Mouse (Mus musculus) heart, embryonic 11.5 days (tissue): ENCODE data around the gene Trex1. TPM values are rescaled to one million over a fixed set of nuclear protein-coding genes. Genes with fewer than 3 reads are reported as not detected.
A peak's percentile ranks its signal among the peaks of the same experiment; 100 is the strongest.

ENCODE experiments used
- ATAC-seq: fragments of 200-750 bp; cut with Nextera tagmentation; replicated peaks from 2 replicates; pipeline ENCODE4 v1.8.0; 2017; ENCODE audit warnings: moderate library complexity; ENCODE audit not compliant: insufficient number of reproducible peaks, low FRiP score, low TSS enrichment
- H3K27ac ChIP-seq: fragments of 300-500 bp; sonication (generic); 2 replicates; pipeline ENCODE4 v1.5.1; 2014; ENCODE audit warnings: mild to moderate bottlenecking, low read depth, low read length
- H3K27me3 ChIP-seq: fragments of 300-500 bp; sonication (generic); 2 replicates; pipeline ENCODE4 v1.6.1; 2014; ENCODE audit warnings: mild to moderate bottlenecking, low read length, mixed read lengths; ENCODE audit not compliant: control insufficient read depth, insufficient read depth
- H3K36me3 ChIP-seq: fragments of 300-500 bp; sonication (generic); 2 replicates; pipeline ENCODE4 v1.6.1; 2014; ENCODE audit warnings: mild to moderate bottlenecking, low read length, moderate library complexity, mixed read lengths; ENCODE audit not compliant: control insufficient read depth, insufficient read depth
- H3K4me1 ChIP-seq: fragments of 300-500 bp; sonication (generic); 2 replicates; pipeline ENCODE4 v1.6.1; 2014; ENCODE audit warnings: low read length; ENCODE audit not compliant: control insufficient read depth, insufficient read depth
- H3K4me2 ChIP-seq: fragments of 300-500 bp; sonication (generic); 2 replicates; pipeline ENCODE4 v1.6.1; 2014; ENCODE audit warnings: mild to moderate bottlenecking, moderate library complexity
- H3K4me3 ChIP-seq: fragments of 300-500 bp; sonication (generic); 2 replicates; pipeline ENCODE4 v1.5.1; 2014; ENCODE audit warnings: low read depth, low read length
- H3K9ac ChIP-seq: fragments of 300-500 bp; sonication (generic); 2 replicates; pipeline ENCODE4 v1.6.1; 2014; ENCODE audit warnings: mild to moderate bottlenecking, low read depth, low read length, moderate library complexity
- H3K9me3 ChIP-seq: fragments of 300-500 bp; sonication (generic); replicated peaks from 2 replicates; pipeline ENCODE4 v1.6.1; 2016; ENCODE audit warnings: low read length; ENCODE audit not compliant: control insufficient read depth
- whole genome bisulfite sequencing: fragments of 180-500 bp; shearing (Covaris S2); extraction: QIAGEN DNeasy Blood & Tissue Kit; methylation state at CpG from one replicate; pipeline ENCODE4 v1.1.7; 2014; ENCODE audit not compliant: insufficient replicate concordance; 5-methylcytosine and 5-hydroxymethylcytosine counted together
- polyA plus RNA-seq: library from polyadenylated mRNA; unstranded; fragments of >200 nt; fragmentation: Nextera tagmentation; extraction: Ambion mirVana; gene quantifications from 2 replicates; pipeline ENCODE4 v1.2.1, GENCODE M21; 2014

Trex1 gene
- polyA plus RNA-seq, 1 experiment from 2014 or later: 5.7 TPM

DNA sequence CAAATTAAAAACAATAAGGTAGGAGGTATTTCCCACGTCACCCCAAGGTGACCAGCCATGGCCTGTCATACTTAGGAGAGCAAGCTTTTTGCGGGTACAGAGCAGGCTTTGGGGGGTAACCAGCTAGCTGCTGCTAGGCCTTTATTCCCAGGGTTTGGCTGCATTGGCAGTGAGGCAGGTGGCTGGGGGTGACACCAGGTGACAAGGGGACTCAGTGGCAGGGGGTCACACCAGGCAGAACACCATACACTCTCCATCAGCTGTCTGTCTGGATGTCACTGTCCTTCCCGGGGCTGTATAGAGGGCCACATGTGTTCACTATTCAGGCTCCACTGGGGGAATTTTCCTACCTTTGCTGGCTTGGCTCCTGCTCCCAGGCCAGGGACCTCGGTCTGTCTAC, 2.6 kb downstream of the Trex1 start:
- H3K36me3 ChIP-seq: peaks cover 18% of the 10 kb centered on the region
- H3K27me3 ChIP-seq: no peaks in the 10 kb centered on the region
- no peak overlapping the region for H3K27ac ChIP-seq
- H3K9me3 ChIP-seq: no peaks in the 10 kb centered on the region
- no peak overlapping the region for H3K4me2 ChIP-seq
- H3K4me1 ChIP-seq: peaks cover 21% of the 10 kb centered on the region
- no peak for ATAC-seq
- WGBS: 83% methylated on average over 4 of the region's 4 CpGs
- no peak overlapping the region for H3K9ac ChIP-seq
- no peak overlapping the region for H3K4me3 ChIP-seq

DNA sequence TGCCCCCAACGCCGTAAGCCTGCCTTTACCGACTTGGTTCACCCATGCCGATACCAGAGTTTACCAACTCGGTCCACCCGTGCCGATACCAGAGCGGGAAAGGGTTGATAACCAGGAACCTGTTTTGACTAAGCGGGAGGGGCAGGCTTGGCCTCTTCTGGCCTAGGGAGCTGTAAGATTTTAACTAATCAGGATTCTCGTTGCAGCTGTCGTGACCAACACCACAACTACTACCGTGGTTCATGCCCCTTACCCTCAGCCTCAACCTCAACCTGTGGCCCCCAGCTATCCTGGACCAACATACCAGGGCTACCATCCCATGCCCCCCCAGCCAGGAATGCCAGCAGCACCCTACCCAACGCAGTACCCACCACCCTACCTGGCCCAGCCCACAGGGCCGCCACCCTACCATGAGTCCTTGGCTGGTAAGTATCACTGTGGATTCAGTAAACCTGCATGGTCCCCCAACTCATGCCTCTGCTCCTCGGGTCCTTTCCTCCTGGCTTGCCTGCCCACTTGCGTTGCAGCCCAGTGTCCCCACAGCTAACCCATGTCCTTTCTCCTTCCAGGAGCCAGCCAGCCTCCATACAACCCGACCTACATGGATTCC, 3.3 kb downstream of the Trex1 start:
- WGBS: 92% methylated on average over 17 of the region's 17 CpGs
- Histone ChIP-seq H3K36me3 (peaks cover 18% of the 10 kb centered on the region), H3K9ac (no peak overlapping the region), H3K4me2 (no peak overlapping the region), H3K27ac (no peak overlapping the region), H3K4me3 (no peak overlapping the region), H3K27me3 (no peaks in the 10 kb centered on the region), H3K4me1 (peaks cover 21% of the 10 kb centered on the region), H3K9me3 (no peaks in the 10 kb centered on the region)
- ATAC-seq: no peak

- Histone ChIP-seq H3K27ac (peak overlapping the region; percentile 70), H3K4me2 (peak overlapping the region; percentile 60), H3K9me3 (no peaks in the 10 kb centered on the region), H3K27me3 (no peaks in the 10 kb centered on the region), H3K9ac (peak overlapping the region; percentile 16; the same call in 1 of the 2 replicates), H3K4me3 (peak overlapping the region; percentile 32), H3K4me1 (peaks cover 21% of the 10 kb centered on the region), H3K36me3 (peaks cover 18% of the 10 kb centered on the region)
- ATAC-seq: no peak
- 88% methylated on average over 12 of the region's 12 CpGs for WGBS
Measured at GRCm38 (mm10) chr9:109055271-109056030, 4.1 kb downstream of the Trex1 start.

DNA sequence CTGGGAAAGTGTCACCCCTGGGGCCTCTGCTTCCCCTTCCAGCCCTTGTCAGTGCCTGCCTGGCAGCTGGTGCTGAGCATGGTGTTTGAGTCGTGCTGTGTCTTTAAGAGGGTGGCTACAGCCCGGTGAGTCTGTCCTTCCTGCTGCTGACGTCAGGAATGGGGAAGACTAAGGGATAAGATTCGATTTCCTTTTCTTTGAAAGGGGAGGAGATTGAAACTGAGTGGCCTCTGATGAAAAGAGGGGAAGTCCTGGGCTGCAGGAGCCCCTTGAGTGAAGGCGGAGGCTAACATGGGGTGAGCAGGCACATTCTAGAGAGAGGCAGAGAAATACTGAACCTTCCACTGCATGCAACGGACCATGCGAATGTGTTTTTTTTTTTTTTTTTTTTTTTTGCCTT, 4.8 kb downstream of the Trex1 start:
- Histone ChIP-seq H3K27me3 (no peaks in the 10 kb centered on the region), H3K4me2 (peak overlapping the region; percentile 60), H3K4me1 (peaks cover 19% of the 10 kb centered on the region), H3K9me3 (no peaks in the 10 kb centered on the region), H3K9ac (peak overlapping the region; percentile 16), H3K4me3 (peak overlapping the region; percentile 32), H3K27ac (peak overlapping the region; percentile 70), H3K36me3 (peaks cover 18% of the 10 kb centered on the region)
- WGBS: 8% methylated on average over 7 of the region's 7 CpGs
- peak; percentile 68; the same call in 1 of the 2 replicates for ATAC-seq

DNA sequence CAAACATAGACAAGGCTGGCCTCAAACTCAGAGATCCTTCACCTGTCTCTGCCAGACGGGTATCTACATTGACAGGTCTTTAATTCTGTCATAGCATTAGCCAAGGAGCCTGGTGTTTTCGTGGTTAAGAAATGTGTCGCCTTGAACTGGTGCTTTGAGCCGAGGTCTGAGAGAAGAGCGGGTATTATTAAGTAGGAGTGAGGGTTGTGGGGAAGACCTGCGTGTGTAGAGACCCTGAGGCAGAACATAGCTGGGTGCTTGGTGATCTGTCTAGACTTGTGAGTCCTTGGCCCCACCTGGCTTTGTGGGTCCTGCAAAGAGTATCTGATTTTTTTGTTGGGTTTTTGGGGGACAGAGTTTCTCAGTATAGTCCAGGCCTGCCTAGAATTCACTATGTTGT, 5.7 kb downstream of the Trex1 start:
- no peak for ATAC-seq
- H3K4me3 ChIP-seq: no peak overlapping the region
- H3K27ac ChIP-seq: peak overlapping the region; percentile 70; the same call in 1 of the 2 replicates
- H3K4me2 ChIP-seq: no peak overlapping the region
- no peak overlapping the region for H3K9ac ChIP-seq
- H3K9me3 ChIP-seq: no peaks in the 10 kb centered on the region
- peaks cover 12% of the 10 kb centered on the region for H3K4me1 ChIP-seq
- peaks cover 18% of the 10 kb centered on the region for H3K36me3 ChIP-seq
- H3K27me3 ChIP-seq: no peaks in the 10 kb centered on the region
- 77% methylated on average over 6 of the region's 6 CpGs for WGBS

- Histone ChIP-seq H3K9ac (no peak overlapping the region), H3K4me2 (no peak overlapping the region), H3K36me3 (peaks cover 18% of the 10 kb centered on the region), H3K27ac (no peak overlapping the region), H3K4me3 (no peak overlapping the region), H3K4me1 (peaks cover 8% of the 10 kb centered on the region), H3K27me3 (no peaks in the 10 kb centered on the region), H3K9me3 (no peaks in the 10 kb centered on the region)
- WGBS: 76% methylated on average over 3 of the region's 3 CpGs
- ATAC-seq: no peak
Measured at GRCm38 (mm10) chr9:109053366-109053765, 6.2 kb downstream of the Trex1 start.

DNA sequence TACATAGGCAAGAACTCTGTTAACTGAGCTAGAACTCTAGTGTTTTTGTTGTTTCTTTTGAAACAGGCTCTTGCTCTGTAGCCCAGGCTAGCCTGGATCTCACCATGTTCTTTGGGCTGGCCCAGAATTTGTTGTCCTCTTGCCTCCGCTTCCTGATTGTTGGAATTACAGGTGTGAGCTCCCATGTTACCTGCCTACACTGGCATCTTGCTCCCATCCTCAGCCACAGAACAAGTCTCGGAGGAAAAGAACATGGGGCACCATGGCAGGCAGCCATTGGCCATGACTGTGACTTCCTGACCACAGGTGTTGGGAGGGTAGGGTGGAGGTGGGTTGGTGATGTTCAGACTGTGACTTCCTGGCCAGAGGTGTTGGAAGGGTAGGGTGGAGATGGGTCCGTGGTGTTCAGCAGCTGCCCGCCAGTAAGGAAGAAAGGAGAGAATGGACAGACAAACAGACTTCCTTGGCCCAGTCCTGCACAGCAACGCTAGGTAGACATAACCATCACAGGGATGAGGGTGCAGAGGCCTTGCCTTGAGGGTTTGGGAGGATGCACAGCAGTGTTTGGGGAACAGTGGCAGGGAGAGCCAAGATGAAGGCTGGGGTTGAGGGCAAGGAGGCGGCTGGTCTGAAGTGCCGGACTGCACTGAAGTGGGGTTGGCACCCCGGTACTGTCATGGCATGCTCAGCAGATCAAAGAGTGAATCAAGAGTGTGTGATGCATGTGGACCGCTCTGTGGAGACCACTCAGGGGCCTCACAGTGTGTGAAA, 6.9 kb downstream of the Trex1 start:
- H3K4me1 ChIP-seq: peaks cover 8% of the 10 kb centered on the region
- 90% methylated on average over 9 of the region's 9 CpGs for WGBS
- no peak overlapping the region for H3K27ac ChIP-seq
- H3K4me2 ChIP-seq: no peak overlapping the region
- no peak overlapping the region for H3K9ac ChIP-seq
- no peaks in the 10 kb centered on the region for H3K9me3 ChIP-seq
- peaks cover 14% of the 10 kb centered on the region for H3K36me3 ChIP-seq
- H3K4me3 ChIP-seq: no peak overlapping the region
- no peaks in the 10 kb centered on the region for H3K27me3 ChIP-seq
- no peak for ATAC-seq

DNA sequence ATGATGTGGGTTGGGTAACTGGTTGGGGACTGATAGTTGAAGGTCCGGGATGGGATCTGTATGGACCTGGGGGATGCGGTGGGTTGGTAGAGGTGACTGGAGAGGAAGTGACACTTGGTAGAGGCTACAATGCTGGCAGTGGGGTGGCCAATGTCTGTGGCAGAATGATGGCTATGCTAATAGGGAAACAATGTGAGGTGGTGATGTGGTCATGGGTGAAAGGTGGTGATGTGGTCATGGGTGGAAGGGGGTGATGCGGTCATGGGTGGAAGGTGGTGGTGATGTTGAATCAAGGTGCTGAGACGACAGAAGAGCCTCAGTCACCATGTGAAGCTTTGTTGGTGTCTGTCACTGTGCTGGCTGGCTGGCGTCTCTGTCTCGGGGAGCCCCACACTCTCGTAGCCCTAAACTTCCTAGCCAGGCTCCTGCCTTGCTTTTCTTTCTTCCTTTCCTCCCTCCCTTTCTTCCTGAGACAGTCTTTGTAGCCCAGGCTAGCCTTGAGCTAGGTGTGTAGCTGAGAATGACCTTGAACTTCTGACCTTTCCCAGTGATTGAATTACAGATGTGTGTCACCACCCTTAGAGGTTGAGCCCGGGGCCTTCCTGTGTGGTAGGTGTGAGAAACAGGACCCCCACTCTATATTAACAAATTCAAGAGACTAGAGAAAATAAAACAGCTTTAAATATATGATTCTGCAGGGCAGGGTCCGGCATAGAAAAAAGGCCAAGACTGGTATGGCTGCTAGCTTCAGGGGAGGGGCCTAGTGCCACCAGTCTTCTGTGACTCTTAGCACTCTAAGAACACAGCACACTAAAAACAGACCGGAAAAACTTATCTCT, 7.7 kb downstream of the Trex1 start:
- Histone ChIP-seq H3K27ac (no peak overlapping the region), H3K4me1 (peaks cover 8% of the 10 kb centered on the region), H3K4me3 (no peak overlapping the region), H3K4me2 (no peak overlapping the region), H3K9ac (no peak overlapping the region), H3K27me3 (no peaks in the 10 kb centered on the region), H3K36me3 (peaks cover 9% of the 10 kb centered on the region; the same call in 1 of the 2 replicates), H3K9me3 (no peaks in the 10 kb centered on the region)
- 80% methylated on average over 10 of the region's 10 CpGs for WGBS
- ATAC-seq: no peak
